Mouse (Mus musculus): ENCODE data around the gene Slc25a54. TPM values are rescaled to one million over a fixed set of nuclear protein-coding genes. Genes with fewer than 3 reads are reported as not detected.

Slc25a54 gene
- polyA plus RNA-seq, 1 experiment from 2014 or later: not detected

DNA sequence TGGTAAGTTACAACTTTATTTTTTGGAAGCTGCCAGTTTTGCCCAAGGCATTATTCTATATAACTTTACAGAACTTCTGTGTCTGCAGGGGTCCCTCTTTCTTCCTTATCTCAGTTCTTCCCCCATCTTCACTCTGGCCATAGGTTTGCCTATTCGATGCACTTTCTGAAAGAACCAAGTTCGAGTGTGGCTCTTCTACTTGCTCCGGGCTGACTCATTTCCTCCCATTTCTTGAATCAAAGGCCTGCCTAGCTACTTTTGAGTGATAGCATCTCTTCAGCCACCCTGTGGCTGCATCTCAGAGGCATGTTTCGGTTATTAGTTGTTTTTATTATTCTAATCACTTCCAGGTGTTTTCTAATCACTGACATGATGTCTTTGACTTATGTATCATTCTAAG is 43.8 kb downstream of the Slc25a54 start:
- H3K27me3 ChIP-seq (ENCODE audit: insufficient read depth, low read length): no peaks in the 10 kb centered on the region
- H3K9me3 ChIP-seq (ENCODE audit: low read depth, low read length): no peaks in the 10 kb centered on the region
- no peak for TF ChIP-seq CTCF (IDR thresholded peaks at IDR 0.05; ENCODE audit: low read depth)
- peak overlapping the region; percentile 76 for H3K4me3 ChIP-seq (ENCODE audit: low read depth, low read length)
- peak overlapping the region; percentile 94; the same call in 1 of the 2 replicates for H3K27ac ChIP-seq (ENCODE audit: low read depth)
- DNase-seq (peak; percentile 34), ATAC-seq (ENCODE audit: insufficient read depth) (no peak)
- H3K9ac ChIP-seq: peak overlapping the region; percentile 93
- no peaks in the 10 kb centered on the region for H3K36me3 ChIP-seq (ENCODE audit: insufficient read depth)
- peak overlapping the region; percentile 69 for H3K4me2 ChIP-seq
- H3K4me1 ChIP-seq (ENCODE audit: insufficient read depth): peaks cover 13% of the 10 kb centered on the region
- WGBS: 29% methylated on average over 4 of the region's 4 CpGs

DNA sequence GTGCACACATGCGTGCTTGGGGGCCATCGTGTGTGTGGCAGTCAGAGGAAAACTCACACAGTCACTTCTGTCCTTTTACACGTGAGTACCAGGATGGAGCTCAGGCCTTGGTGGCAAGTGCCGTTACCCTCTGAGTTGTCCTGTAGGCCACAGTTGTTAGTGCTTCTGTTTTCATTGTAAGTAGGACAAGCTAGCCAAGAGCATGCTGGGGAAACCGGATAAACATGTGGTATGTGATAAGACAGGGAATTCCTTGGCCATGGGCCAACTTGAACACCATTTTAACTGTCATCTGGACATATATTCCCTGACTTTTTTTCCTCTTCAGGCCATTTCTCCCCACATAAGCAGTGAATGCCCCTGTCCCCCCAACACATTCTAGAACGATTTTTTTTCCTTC is 45.3 kb downstream of the Slc25a54 start:
- Histone ChIP-seq H3K36me3 (ENCODE audit: insufficient read depth) (no peaks in the 10 kb centered on the region), H3K27me3 (ENCODE audit: insufficient read depth, low read length) (no peaks in the 10 kb centered on the region), H3K9ac (no peak overlapping the region), H3K4me3 (ENCODE audit: low read depth, low read length) (no peak overlapping the region), H3K4me1 (ENCODE audit: insufficient read depth) (peaks cover 17% of the 10 kb centered on the region), H3K9me3 (ENCODE audit: low read depth, low read length) (no peaks in the 10 kb centered on the region), H3K4me2 (no peak overlapping the region), H3K27ac (ENCODE audit: low read depth) (no peak overlapping the region)
- DNase-seq (peak; percentile 86), ATAC-seq (ENCODE audit: insufficient read depth) (peak; percentile 27; the same call in 1 of the 2 replicates)
- WGBS: 46% methylated on average over 6 of the region's 6 CpGs
- no peak for TF ChIP-seq CTCF (IDR thresholded peaks at IDR 0.05; ENCODE audit: low read depth)

DNA sequence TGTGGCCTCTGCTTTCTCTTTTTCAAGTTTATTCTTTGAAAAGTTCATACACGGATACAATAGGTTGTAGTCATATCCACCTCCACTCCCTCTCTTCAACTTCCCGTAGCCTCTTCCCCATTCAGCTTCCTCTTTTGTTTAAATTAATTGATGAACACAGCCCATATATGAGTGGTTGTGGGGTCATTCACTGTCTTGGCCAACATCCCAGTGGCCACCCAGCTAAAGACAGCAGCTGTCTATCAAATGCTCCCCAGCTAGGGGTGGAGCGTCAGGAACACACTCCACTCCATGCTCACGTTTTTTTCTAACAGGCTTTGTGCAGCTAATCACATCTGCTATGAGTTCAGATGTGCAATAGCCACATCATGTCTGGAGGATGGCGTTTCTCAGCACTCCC is 49.5 kb downstream of the Slc25a54 start:
- no peak for TF ChIP-seq CTCF (IDR thresholded peaks at IDR 0.05; ENCODE audit: low read depth)
- ATAC-seq (ENCODE audit: insufficient read depth): peak; percentile 18; the same call in 1 of the 2 replicates
- no peaks in the 10 kb centered on the region for H3K27me3 ChIP-seq (ENCODE audit: insufficient read depth, low read length)
- H3K9ac ChIP-seq: no peak overlapping the region
- H3K4me3 ChIP-seq (ENCODE audit: low read depth, low read length): no peak overlapping the region
- no peak overlapping the region for H3K27ac ChIP-seq (ENCODE audit: low read depth)
- no peaks in the 10 kb centered on the region; the same call in 1 of the 2 replicates for H3K9me3 ChIP-seq (ENCODE audit: low read depth, low read length)
- H3K4me2 ChIP-seq: no peak overlapping the region
- H3K4me1 ChIP-seq (ENCODE audit: insufficient read depth): peaks cover 11% of the 10 kb centered on the region
- peaks cover 6% of the 10 kb centered on the region; the same call in 1 of the 2 replicates for H3K36me3 ChIP-seq (ENCODE audit: insufficient read depth)
- DNase-seq: peak; percentile 38
- 43% methylated on average over 5 of the region's 5 CpGs for WGBS

DNA sequence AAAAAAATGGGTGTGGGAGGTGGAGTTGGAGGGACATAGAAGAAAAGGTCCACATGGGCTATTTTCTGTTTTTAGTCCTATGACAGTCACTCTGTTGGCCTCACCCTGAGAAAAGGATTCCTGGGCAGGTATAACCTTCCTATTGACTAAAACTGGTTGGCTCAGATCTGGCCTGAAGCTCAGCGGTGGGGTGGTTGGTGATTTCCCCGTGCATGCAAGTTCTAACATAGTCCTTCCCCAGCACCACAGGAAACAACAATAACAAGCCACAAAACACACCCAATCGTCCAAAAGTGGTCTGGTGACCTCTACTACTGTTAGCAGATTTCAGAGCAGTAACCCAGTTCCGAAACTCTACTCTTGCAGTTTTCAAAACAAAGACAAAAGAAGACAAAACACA is 52.7 kb downstream of the Slc25a54 start:
- H3K27ac ChIP-seq (ENCODE audit: low read depth): no peak overlapping the region
- WGBS: 81% methylated on average over 4 of the region's 4 CpGs
- TF ChIP-seq CTCF (IDR thresholded peaks at IDR 0.05; ENCODE audit: low read depth): no peak
- no peaks in the 10 kb centered on the region; the same call in 1 of the 2 replicates for H3K9me3 ChIP-seq (ENCODE audit: low read depth, low read length)
- DNase-seq (no peak), ATAC-seq (ENCODE audit: insufficient read depth) (no peak)
- no peak overlapping the region for H3K4me2 ChIP-seq
- H3K36me3 ChIP-seq (ENCODE audit: insufficient read depth): peaks cover 14% of the 10 kb centered on the region; the same call in 1 of the 2 replicates
- no peak overlapping the region for H3K4me3 ChIP-seq (ENCODE audit: low read depth, low read length)
- H3K9ac ChIP-seq: no peak overlapping the region
- peaks cover 4% of the 10 kb centered on the region; the same call in 1 of the 2 replicates for H3K4me1 ChIP-seq (ENCODE audit: insufficient read depth)
- H3K27me3 ChIP-seq (ENCODE audit: insufficient read depth, low read length): no peaks in the 10 kb centered on the region

DNA sequence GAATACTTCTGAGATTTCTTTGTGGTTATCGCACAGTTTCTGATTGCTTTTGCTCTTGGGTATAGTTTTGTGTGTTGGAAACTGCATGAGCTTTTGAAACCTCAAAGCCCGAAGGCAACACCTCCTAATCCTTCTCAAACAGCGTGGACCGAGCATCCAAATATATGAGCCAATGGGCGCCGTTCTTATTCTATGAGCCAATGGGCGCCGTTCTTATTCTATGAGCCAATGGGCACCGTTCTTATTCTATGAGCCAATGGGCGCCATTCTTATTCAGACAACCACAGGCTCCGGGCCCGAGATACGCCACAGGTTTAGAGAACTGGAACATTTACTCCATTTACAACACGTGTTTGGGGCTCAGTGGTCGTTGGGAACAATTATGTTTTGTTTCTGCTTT is 53.8 kb downstream of the Slc25a54 start:
- Histone ChIP-seq H3K4me1 (ENCODE audit: insufficient read depth) (peaks cover 4% of the 10 kb centered on the region; the same call in 1 of the 2 replicates), H3K9ac (no peak overlapping the region), H3K27me3 (ENCODE audit: insufficient read depth, low read length) (no peaks in the 10 kb centered on the region), H3K27ac (ENCODE audit: low read depth) (no peak overlapping the region), H3K9me3 (ENCODE audit: low read depth, low read length) (no peaks in the 10 kb centered on the region; the same call in 1 of the 2 replicates), H3K4me2 (no peak overlapping the region), H3K36me3 (ENCODE audit: insufficient read depth) (peaks cover 14% of the 10 kb centered on the region; the same call in 1 of the 2 replicates), H3K4me3 (ENCODE audit: low read depth, low read length) (no peak overlapping the region)
- ATAC-seq (ENCODE audit: insufficient read depth): no peak
- 94% methylated on average over 15 of the region's 15 CpGs for WGBS
- TF ChIP-seq CTCF (IDR thresholded peaks at IDR 0.05; ENCODE audit: low read depth): no peak
- DNase-seq: no peak

DNA sequence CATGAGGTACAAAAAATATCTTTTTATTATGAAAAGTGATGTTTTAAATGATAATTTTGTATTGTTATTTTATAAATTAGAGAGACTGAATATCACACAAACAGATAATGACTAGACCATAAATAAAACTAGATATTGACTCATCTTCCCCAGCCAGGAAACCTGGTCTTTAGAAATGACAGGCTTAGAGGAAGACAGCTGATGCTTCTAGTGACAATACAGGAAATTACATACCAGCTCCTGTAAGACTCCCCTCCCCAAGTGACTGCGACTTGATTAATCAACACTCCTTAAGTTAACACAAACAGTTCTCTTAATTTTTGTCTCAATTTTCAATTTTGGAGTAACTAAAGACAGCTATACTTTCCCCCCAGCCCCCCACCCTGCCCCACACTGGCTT is 55.1 kb downstream of the Slc25a54 start:
- Histone ChIP-seq H3K27me3 (ENCODE audit: insufficient read depth, low read length) (no peaks in the 10 kb centered on the region), H3K27ac (ENCODE audit: low read depth) (no peak overlapping the region), H3K4me3 (ENCODE audit: low read depth, low read length) (no peak overlapping the region), H3K36me3 (ENCODE audit: insufficient read depth) (peaks cover 14% of the 10 kb centered on the region; the same call in 1 of the 2 replicates), H3K9me3 (ENCODE audit: low read depth, low read length) (no peaks in the 10 kb centered on the region; the same call in 1 of the 2 replicates), H3K4me2 (no peak overlapping the region), H3K9ac (no peak overlapping the region), H3K4me1 (ENCODE audit: insufficient read depth) (no peaks in the 10 kb centered on the region)
- no peak for TF ChIP-seq CTCF (IDR thresholded peaks at IDR 0.05; ENCODE audit: low read depth)
- no peak for ATAC-seq (ENCODE audit: insufficient read depth)
- WGBS: 68% methylated on average over 1 of the region's 1 CpGs
- no peak for DNase-seq

DNA sequence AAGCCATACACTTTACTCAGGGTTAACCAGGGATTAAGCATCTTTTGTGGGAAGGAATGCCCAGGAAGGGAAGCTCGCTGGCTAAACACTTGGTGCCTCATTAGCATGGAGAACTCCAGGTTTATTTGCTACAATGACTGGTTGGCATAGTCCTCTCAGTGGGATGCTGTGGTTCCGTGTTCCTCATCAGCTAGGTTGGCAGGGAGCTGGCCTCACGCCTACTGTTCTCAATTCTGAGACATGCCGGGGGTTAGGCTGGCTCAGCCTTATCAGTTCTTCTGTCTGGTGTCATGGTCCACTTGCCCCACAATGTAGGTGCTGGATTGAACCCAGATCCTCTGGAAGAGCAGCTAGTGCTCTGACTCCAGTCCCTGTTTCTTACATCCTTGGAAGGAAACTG is 72.3 kb downstream of the Slc25a54 start:
- Histone ChIP-seq H3K36me3 (ENCODE audit: insufficient read depth) (0 out of 2 replicates have a peak, but pooled peaks cover 2% of the 10 kb centered on the region), H3K9me3 (ENCODE audit: low read depth, low read length) (no peaks in the 10 kb centered on the region), H3K27ac (ENCODE audit: low read depth) (no peak overlapping the region), H3K4me1 (ENCODE audit: insufficient read depth) (no peaks in the 10 kb centered on the region), H3K9ac (no peak overlapping the region), H3K4me3 (ENCODE audit: low read depth, low read length) (no peak overlapping the region), H3K4me2 (no peak overlapping the region), H3K27me3 (ENCODE audit: insufficient read depth, low read length) (no peaks in the 10 kb centered on the region)
- DNase-seq (no peak), ATAC-seq (ENCODE audit: insufficient read depth) (no peak)
- no peak for TF ChIP-seq CTCF (IDR thresholded peaks at IDR 0.05; ENCODE audit: low read depth)
- WGBS: 80% methylated on average over 4 of the region's 4 CpGs

Data from lung, embryonic 14.5 days (tissue).